Mouse (Mus musculus) heart, embryonic 13.5 days (tissue): ENCODE measurements around the gene Glud1. TPM values are rescaled to one million over a fixed set of nuclear protein-coding genes. Genes with fewer than 3 reads are reported as not detected.
A peak's percentile ranks its signal among the peaks of the same experiment; 100 is the strongest.

Experiments used
- ATAC-seq: fragments of 200-750 bp; cut with Nextera tagmentation; 2 replicates; pipeline ENCODE4 v1.8.0; 2017; ENCODE audit warnings: moderate TSS enrichment; ENCODE audit not compliant: insufficient number of reproducible peaks, low FRiP score, low TSS enrichment; ENCODE audit errors: extremely low read depth
- H3K27ac ChIP-seq: fragments of 300-500 bp; sonication (generic); replicated peaks from 2 replicates; pipeline ENCODE4 v1.5.1; 2015; ENCODE audit warnings: moderate library complexity, mild to moderate bottlenecking, inconsistent platforms
- H3K27me3 ChIP-seq: fragments of 300-500 bp; sonication (generic); replicated peaks from 2 replicates; pipeline ENCODE4 v1.6.1; 2015; ENCODE audit warnings: mild to moderate bottlenecking, inconsistent platforms
- H3K36me3 ChIP-seq: fragments of 300-500 bp; sonication (generic); 2 replicates; pipeline ENCODE4 v1.6.1; 2015; ENCODE audit warnings: mild to moderate bottlenecking, inconsistent platforms
- H3K4me1 ChIP-seq: fragments of 300-500 bp; sonication (generic); 2 replicates; pipeline ENCODE4 v1.6.1; 2015; ENCODE audit warnings: inconsistent platforms
- H3K4me2 ChIP-seq: fragments of 300-500 bp; sonication (generic); 2 replicates; pipeline ENCODE4 v1.6.1; 2015; ENCODE audit warnings: inconsistent platforms, mild to moderate bottlenecking, moderate library complexity
- H3K4me3 ChIP-seq: fragments of 300-500 bp; sonication (generic); 2 replicates; pipeline ENCODE4 v1.5.1; 2015; ENCODE audit warnings: moderate library complexity, mild to moderate bottlenecking, inconsistent platforms
- H3K9ac ChIP-seq: fragments of 300-500 bp; sonication (generic); 2 replicates; pipeline ENCODE4 v1.6.1; 2015; ENCODE audit warnings: inconsistent platforms, mild to moderate bottlenecking, moderate library complexity
- H3K9me3 ChIP-seq: fragments of 300-500 bp; sonication (generic); 2 replicates; pipeline ENCODE4 v1.6.1; 2016; ENCODE audit warnings: inconsistent platforms
- WGBS: fragments of 180-500 bp; shearing (Covaris S2); methylation state at CpG from one replicate; pipeline ENCODE4 v1.1.7; 2015; ENCODE audit warnings: mixed read lengths; 5-methylcytosine and 5-hydroxymethylcytosine counted together
- polyA plus RNA-seq: library from polyadenylated mRNA; unstranded; fragments of >200 nt; fragmentation: Nextera tagmentation; extraction: Ambion mirVana; gene quantifications from 2 replicates; pipeline ENCODE4 v1.2.1, GENCODE M21; 2015

Gene Glud1
- polyA plus RNA-seq, result 56.0 and 56.9 TPM in 2 replicates

- WGBS, result 0% methylated on average over 85 of the region's 100 CpGs
- peak within 1 kb of the TSS; percentile 86 for H3K4me3 ChIP-seq
- H3K9me3 ChIP-seq, result no peaks in the 10 kb centered on the region
- ATAC-seq, result peak; percentile 93
- peak within 1 kb of the TSS; percentile 97 for H3K27ac ChIP-seq
- H3K4me1 ChIP-seq, result peaks cover 31% of the 10 kb centered on the region
- no peaks in the 10 kb centered on the region for H3K27me3 ChIP-seq
- peak within 1 kb of the TSS; percentile 86 for H3K4me2 ChIP-seq
- peak within 1 kb of the TSS; percentile 96 for H3K9ac ChIP-seq
- H3K36me3 ChIP-seq, result peaks cover 7% of the 10 kb centered on the region; the same call in 1 of the 2 replicates
These were observed at the start of gene Glud1, which contains the start of gene Shld2 for GRCm38 (mm10) chr14:34310234-34310965. TSS of gene Glud1 (plus strand) at chr14:34310727. TSS of gene Shld2 (minus strand) at chr14:34310493.

- no peaks in the 10 kb centered on the region for H3K9me3 ChIP-seq
- H3K27me3 ChIP-seq, result no peaks in the 10 kb centered on the region
- H3K4me3 ChIP-seq, result no peak overlapping the region
- 71% methylated on average over 9 of the region's 9 CpGs for WGBS
- no peak for ATAC-seq
- H3K27ac ChIP-seq, result no peak overlapping the region
- no peak overlapping the region for H3K4me2 ChIP-seq
- H3K4me1 ChIP-seq, result no peaks in the 10 kb centered on the region
- no peaks in the 10 kb centered on the region; the same call in 1 of the 2 replicates for H3K36me3 ChIP-seq
- H3K9ac ChIP-seq, result no peak overlapping the region
These were observed 42.5 kb upstream of the Glud1 start for GRCm38 (mm10) chr14:34268046-34268445.

- Histone ChIP-seq H3K4me3 (no peak overlapping the region), H3K27ac (no peak overlapping the region), H3K9ac (no peak overlapping the region), H3K9me3 (no peaks in the 10 kb centered on the region), H3K4me1 (no peaks in the 10 kb centered on the region), H3K4me2 (no peak overlapping the region), H3K27me3 (no peaks in the 10 kb centered on the region), H3K36me3 (no peaks in the 10 kb centered on the region)
- 47% methylated on average over 2 of the region's 2 CpGs for WGBS
- no peak for ATAC-seq
These were observed 37.2 kb upstream of the Glud1 start for GRCm38 (mm10) chr14:34273280-34273679.

GRCm38 (mm10) chr14:34274141-34274540 is 36.4 kb upstream of the Glud1 start:
- Histone ChIP-seq H3K4me2 (no peak overlapping the region), H3K36me3 (no peaks in the 10 kb centered on the region), H3K4me1 (no peaks in the 10 kb centered on the region), H3K27me3 (no peaks in the 10 kb centered on the region), H3K9ac (no peak overlapping the region), H3K4me3 (no peak overlapping the region), H3K27ac (no peak overlapping the region), H3K9me3 (no peaks in the 10 kb centered on the region)
- 84% methylated on average over 3 of the region's 3 CpGs for WGBS
- ATAC-seq, result no peak

- Histone ChIP-seq H3K9ac (no peak overlapping the region), H3K4me1 (no peaks in the 10 kb centered on the region), H3K36me3 (no peaks in the 10 kb centered on the region), H3K9me3 (no peaks in the 10 kb centered on the region), H3K4me2 (no peak overlapping the region), H3K27ac (no peak overlapping the region), H3K4me3 (no peak overlapping the region), H3K27me3 (no peaks in the 10 kb centered on the region)
- ATAC-seq, result no peak
- 87% methylated on average over 4 of the region's 4 CpGs for WGBS
These were observed 35.3 kb upstream of the Glud1 start for GRCm38 (mm10) chr14:34275225-34275624.

GRCm38 (mm10) chr14:34279726-34280125 is 30.8 kb upstream of the Glud1 start:
- H3K27me3 ChIP-seq, result no peaks in the 10 kb centered on the region
- no peak overlapping the region for H3K4me2 ChIP-seq
- H3K27ac ChIP-seq, result no peak overlapping the region
- no peaks in the 10 kb centered on the region for H3K36me3 ChIP-seq
- no peak for ATAC-seq
- no peak overlapping the region for H3K9ac ChIP-seq
- 85% methylated on average over 4 of the region's 4 CpGs for WGBS
- no peaks in the 10 kb centered on the region for H3K4me1 ChIP-seq
- no peaks in the 10 kb centered on the region for H3K9me3 ChIP-seq
- H3K4me3 ChIP-seq, result no peak overlapping the region

- no peaks in the 10 kb centered on the region for H3K4me1 ChIP-seq
- no peaks in the 10 kb centered on the region for H3K27me3 ChIP-seq
- WGBS, result 69% methylated on average over 2 of the region's 2 CpGs
- no peaks in the 10 kb centered on the region for H3K36me3 ChIP-seq
- H3K4me2 ChIP-seq, result no peak overlapping the region
- no peak overlapping the region for H3K4me3 ChIP-seq
- ATAC-seq, result no peak
- H3K9ac ChIP-seq, result no peak overlapping the region
- H3K27ac ChIP-seq, result no peak overlapping the region
- H3K9me3 ChIP-seq, result no peaks in the 10 kb centered on the region
These were observed 29.7 kb upstream of the Glud1 start for GRCm38 (mm10) chr14:34280798-34281197.

GRCm38 (mm10) chr14:34281736-34282269 is 28.7 kb upstream of the Glud1 start:
- H3K9ac ChIP-seq, result no peak overlapping the region
- 84% methylated on average over 5 of the region's 5 CpGs for WGBS
- no peak overlapping the region for H3K27ac ChIP-seq
- no peaks in the 10 kb centered on the region for H3K27me3 ChIP-seq
- no peaks in the 10 kb centered on the region for H3K9me3 ChIP-seq
- no peak overlapping the region for H3K4me2 ChIP-seq
- no peak for ATAC-seq
- no peaks in the 10 kb centered on the region for H3K4me1 ChIP-seq
- H3K36me3 ChIP-seq, result no peaks in the 10 kb centered on the region
- H3K4me3 ChIP-seq, result no peak overlapping the region

- ATAC-seq, result no peak
- WGBS, result 45% methylated on average over 2 of the region's 2 CpGs
- Histone ChIP-seq H3K4me1 (no peaks in the 10 kb centered on the region), H3K4me2 (no peak overlapping the region), H3K36me3 (no peaks in the 10 kb centered on the region), H3K9ac (no peak overlapping the region), H3K9me3 (no peaks in the 10 kb centered on the region), H3K4me3 (no peak overlapping the region), H3K27ac (no peak overlapping the region), H3K27me3 (no peaks in the 10 kb centered on the region)
These were observed 22.1 kb upstream of the Glud1 start for GRCm38 (mm10) chr14:34288396-34288795.

GRCm38 (mm10) chr14:34289259-34290015 is 21.1 kb upstream of the Glud1 start:
- H3K27me3 ChIP-seq, result no peaks in the 10 kb centered on the region
- H3K4me2 ChIP-seq, result no peak overlapping the region
- no peak overlapping the region for H3K4me3 ChIP-seq
- H3K27ac ChIP-seq, result no peak overlapping the region
- H3K4me1 ChIP-seq, result no peaks in the 10 kb centered on the region
- ATAC-seq, result no peak
- 83% methylated on average over 3 of the region's 3 CpGs for WGBS
- H3K36me3 ChIP-seq, result no peaks in the 10 kb centered on the region
- no peak overlapping the region for H3K9ac ChIP-seq
- no peaks in the 10 kb centered on the region for H3K9me3 ChIP-seq

GRCm38 (mm10) chr14:34290229-34290628 is 20.3 kb upstream of the Glud1 start:
- no peaks in the 10 kb centered on the region for H3K4me1 ChIP-seq
- no peak overlapping the region for H3K27ac ChIP-seq
- H3K4me2 ChIP-seq, result no peak overlapping the region
- no peaks in the 10 kb centered on the region for H3K36me3 ChIP-seq
- H3K4me3 ChIP-seq, result no peak overlapping the region
- H3K9me3 ChIP-seq, result no peaks in the 10 kb centered on the region
- ATAC-seq, result no peak
- H3K27me3 ChIP-seq, result no peaks in the 10 kb centered on the region
- H3K9ac ChIP-seq, result no peak overlapping the region
- WGBS, result 28% methylated on average over 1 of the region's 1 CpGs
